Mouse (Mus musculus) forebrain, embryonic 14.5 days (tissue): ENCODE measurements around the gene Nav2. TPM values are rescaled to one million over a fixed set of nuclear protein-coding genes. Genes with fewer than 3 reads are reported as not detected.

Experiments used
- ATAC-seq: fragments of 200-750 bp; cut with Nextera tagmentation; 2 replicates; pipeline ENCODE4 v1.8.0; 2017; ENCODE audit warnings: mild to moderate bottlenecking, moderate library complexity
- DNase-seq: peaks from one replicate; pipeline ENCODE4 v3.0.0-alpha.2; 2015; ENCODE audit warnings: low spot score
- H3K27ac ChIP-seq: fragments of 300-500 bp; sonication (generic); 2 replicates; pipeline ENCODE4 v1.5.1; 2014; ENCODE audit warnings: low read depth, mild to moderate bottlenecking, control low read depth, low read length, moderate library complexity
- H3K27me3 ChIP-seq: fragments of 300-500 bp; sonication (generic); replicated peaks from 2 replicates; pipeline ENCODE4 v1.6.1; 2014; ENCODE audit warnings: low read length, control low read depth, mixed read lengths; ENCODE audit not compliant: control insufficient read depth, insufficient read depth
- H3K36me3 ChIP-seq: fragments of 300-500 bp; sonication (generic); 2 replicates; pipeline ENCODE4 v1.6.1; 2014; ENCODE audit warnings: low read length, control low read depth; ENCODE audit not compliant: control insufficient read depth, insufficient read depth
- H3K4me1 ChIP-seq: fragments of 300-500 bp; sonication (generic); 2 replicates; pipeline ENCODE4 v1.6.1; 2014; ENCODE audit warnings: antibody characterized with exemption, low read length, control low read depth; ENCODE audit not compliant: control insufficient read depth, insufficient read depth
- H3K4me2 ChIP-seq: fragments of 300-500 bp; sonication (generic); 2 replicates; pipeline ENCODE4 v1.6.1; 2014; ENCODE audit warnings: mild to moderate bottlenecking, control low read depth, low read length
- H3K4me3 ChIP-seq: fragments of 300-500 bp; sonication (generic); 2 replicates; pipeline ENCODE4 v1.5.1; 2014; ENCODE audit warnings: low read depth, low read length, control low read depth
- H3K9ac ChIP-seq: fragments of 300-500 bp; sonication (generic); 2 replicates; pipeline ENCODE4 v1.6.1; 2014; ENCODE audit warnings: mild to moderate bottlenecking, low read length, control low read depth, moderate library complexity
- H3K9me3 ChIP-seq: fragments of 300-500 bp; sonication (generic); replicated peaks from 2 replicates; pipeline ENCODE4 v1.6.1; 2016; ENCODE audit warnings: low read length, control low read depth, mixed read lengths; ENCODE audit not compliant: control insufficient read depth
- WGBS: fragments of 180-500 bp; shearing (Covaris S2); extraction: QIAGEN DNeasy Blood & Tissue Kit; methylation state at CpG from one replicate; pipeline ENCODE4 v1.1.7; 2014; 5-methylcytosine and 5-hydroxymethylcytosine counted together
- polyA plus RNA-seq: library from polyadenylated mRNA; unstranded; fragments of >200 nt; fragmentation: Nextera tagmentation; extraction: Ambion mirVana; gene quantifications from 2 replicates; pipeline ENCODE4 v1.2.1, GENCODE M21; 2014

The Nav2 gene
- polyA plus RNA-seq, 1 experiment from 2014 or later = 6.3 TPM

- peak overlapping the region; percentile 2; the same call in 1 of the 2 replicates for H3K4me2 ChIP-seq
These were observed 341.5 kb downstream of the Nav2 start for GRCm38 (mm10) chr7:49249996-49250395.

GRCm38 (mm10) chr7:49250581-49251307 is 342.2 kb downstream of the Nav2 start:
- H3K27me3 ChIP-seq = peaks cover 9% of the 10 kb centered on the region; the same call in 1 of the 2 replicates
- H3K36me3 ChIP-seq = no peaks in the 10 kb centered on the region
- ATAC-seq = no peak
- H3K4me2 ChIP-seq = no peak overlapping the region
- peaks cover 7% of the 10 kb centered on the region; the same call in 1 of the 2 replicates for H3K4me1 ChIP-seq
- no peak overlapping the region for H3K9ac ChIP-seq
- H3K4me3 ChIP-seq = no peak overlapping the region
- H3K27ac ChIP-seq = no peak overlapping the region
- whole genome bisulfite sequencing = 93% methylated on average over 13 of the region's 13 CpGs
- DNase-seq = no peak
- no peaks in the 10 kb centered on the region for H3K9me3 ChIP-seq

More at GRCm38 (mm10) chr7:49249996-49250395, 341.5 kb downstream of the Nav2 start:
- Histone ChIP-seq H3K27ac (no peak overlapping the region), H3K4me3 (no peak overlapping the region), H3K27me3 (peaks cover 9% of the 10 kb centered on the region; the same call in 1 of the 2 replicates), H3K36me3 (no peaks in the 10 kb centered on the region), H3K9ac (no peak overlapping the region), H3K4me1 (peaks cover 12% of the 10 kb centered on the region; the same call in 1 of the 2 replicates), H3K9me3 (no peaks in the 10 kb centered on the region)
- 8% methylated on average over 9 of the region's 9 CpGs for WGBS
- ATAC-seq = peak; percentile 11; the same call in 1 of the 2 replicates
- peak; percentile 91 for DNase-seq

- no peak overlapping the region for H3K4me3 ChIP-seq
- WGBS = 64% methylated on average over 10 of the region's 10 CpGs
- H3K9me3 ChIP-seq = no peaks in the 10 kb centered on the region
- peaks cover 7% of the 10 kb centered on the region; the same call in 1 of the 2 replicates for H3K4me1 ChIP-seq
- no peaks in the 10 kb centered on the region for H3K36me3 ChIP-seq
- no peak for DNase-seq
- ATAC-seq = no peak
- no peak overlapping the region for H3K4me2 ChIP-seq
- no peak overlapping the region for H3K27ac ChIP-seq
- H3K9ac ChIP-seq = no peak overlapping the region
- peaks cover 9% of the 10 kb centered on the region; the same call in 1 of the 2 replicates for H3K27me3 ChIP-seq
These were observed 342.8 kb downstream of the Nav2 start for GRCm38 (mm10) chr7:49251308-49251638.

GRCm38 (mm10) chr7:49252444-49252843 is 343.9 kb downstream of the Nav2 start:
- no peak overlapping the region for H3K4me3 ChIP-seq
- H3K36me3 ChIP-seq = no peaks in the 10 kb centered on the region
- H3K27ac ChIP-seq = no peak overlapping the region
- H3K4me2 ChIP-seq = no peak overlapping the region
- ATAC-seq = no peak
- peaks cover 7% of the 10 kb centered on the region; the same call in 1 of the 2 replicates for H3K4me1 ChIP-seq
- no peak for DNase-seq
- peaks cover 6% of the 10 kb centered on the region; the same call in 1 of the 2 replicates for H3K27me3 ChIP-seq
- WGBS = 94% methylated on average over 7 of the region's 7 CpGs
- no peaks in the 10 kb centered on the region for H3K9me3 ChIP-seq
- H3K9ac ChIP-seq = no peak overlapping the region

- Histone ChIP-seq H3K27me3 (peaks cover 1% of the 10 kb centered on the region; the same call in 1 of the 2 replicates), H3K36me3 (no peaks in the 10 kb centered on the region), H3K4me2 (no peak overlapping the region), H3K9me3 (no peaks in the 10 kb centered on the region), H3K27ac (no peak overlapping the region), H3K4me3 (no peak overlapping the region), H3K4me1 (peaks cover 7% of the 10 kb centered on the region; the same call in 1 of the 2 replicates), H3K9ac (no peak overlapping the region)
- DNase-seq (no peak), ATAC-seq (no peak)
- 73% methylated on average over 6 of the region's 6 CpGs for WGBS
These were observed 344.4 kb downstream of the Nav2 start for GRCm38 (mm10) chr7:49252902-49253301.

- Histone ChIP-seq H3K36me3 (no peaks in the 10 kb centered on the region), H3K27me3 (no peaks in the 10 kb centered on the region), H3K4me3 (no peak overlapping the region), H3K9ac (no peak overlapping the region), H3K4me2 (no peak overlapping the region), H3K9me3 (no peaks in the 10 kb centered on the region), H3K4me1 (peaks cover under 1% of the 10 kb centered on the region; the same call in 1 of the 2 replicates), H3K27ac (no peak overlapping the region)
- 90% methylated on average over 5 of the region's 5 CpGs for WGBS
- no peak for ATAC-seq
- DNase-seq = no peak
These were observed 346.5 kb downstream of the Nav2 start for GRCm38 (mm10) chr7:49255053-49255452.

GRCm38 (mm10) chr7:49257234-49257906 is 348.9 kb downstream of the Nav2 start:
- ATAC-seq = no peak
- 82% methylated on average over 13 of the region's 13 CpGs for WGBS
- H3K4me1 ChIP-seq = peaks cover 8% of the 10 kb centered on the region
- H3K27ac ChIP-seq = no peak overlapping the region
- H3K4me3 ChIP-seq = no peak overlapping the region
- H3K4me2 ChIP-seq = no peak overlapping the region
- H3K9me3 ChIP-seq = no peaks in the 10 kb centered on the region
- H3K27me3 ChIP-seq = no peaks in the 10 kb centered on the region
- no peak overlapping the region; the same call in 1 of the 2 replicates for H3K9ac ChIP-seq
- no peak for DNase-seq
- H3K36me3 ChIP-seq = no peaks in the 10 kb centered on the region

- Histone ChIP-seq H3K36me3 (no peaks in the 10 kb centered on the region), H3K27me3 (no peaks in the 10 kb centered on the region), H3K9me3 (no peaks in the 10 kb centered on the region), H3K4me1 (peaks cover 8% of the 10 kb centered on the region), H3K27ac (no peak overlapping the region), H3K9ac (no peak overlapping the region), H3K4me3 (no peak overlapping the region), H3K4me2 (no peak overlapping the region)
- 90% methylated on average over 6 of the region's 6 CpGs for WGBS
- DNase-seq (no peak), ATAC-seq (no peak)
These were observed 349.6 kb downstream of the Nav2 start for GRCm38 (mm10) chr7:49258088-49258487.
